Mouse (Mus musculus): ENCODE data around the gene Slbp. TPM values are rescaled to one million over a fixed set of nuclear protein-coding genes. Genes with fewer than 3 reads are reported as not detected.

Gene Slbp
- polyA plus RNA-seq, 1 experiment from 2014 or later: 265 TPM

GRCm38 (mm10) chr5:33688278-33689220 lies 36.2 kb upstream of the Slbp start:
- DNase-seq: no peak
- Histone ChIP-seq H3K36me3 (ENCODE audit: insufficient read depth) (no peaks in the 10 kb centered on the region), H3K27ac (ENCODE audit: low read depth) (peak overlapping the region; percentile 50; the same call in 1 of the 2 replicates), H3K9me3 (ENCODE audit: low read depth, low read length) (no peaks in the 10 kb centered on the region), H3K4me3 (ENCODE audit: low read depth, low read length) (no peak overlapping the region), H3K27me3 (ENCODE audit: insufficient read depth, low read length) (no peaks in the 10 kb centered on the region), H3K4me2 (no peak overlapping the region), H3K4me1 (ENCODE audit: insufficient read depth) (peaks cover 30% of the 10 kb centered on the region), H3K9ac (no peak overlapping the region)
- 59% methylated on average over 14 of the region's 14 CpGs for WGBS
- TF ChIP-seq CTCF (IDR thresholded peaks at IDR 0.05; ENCODE audit: low read depth): no peak
- ATAC-seq (ENCODE audit: insufficient read depth): no peak

DNA sequence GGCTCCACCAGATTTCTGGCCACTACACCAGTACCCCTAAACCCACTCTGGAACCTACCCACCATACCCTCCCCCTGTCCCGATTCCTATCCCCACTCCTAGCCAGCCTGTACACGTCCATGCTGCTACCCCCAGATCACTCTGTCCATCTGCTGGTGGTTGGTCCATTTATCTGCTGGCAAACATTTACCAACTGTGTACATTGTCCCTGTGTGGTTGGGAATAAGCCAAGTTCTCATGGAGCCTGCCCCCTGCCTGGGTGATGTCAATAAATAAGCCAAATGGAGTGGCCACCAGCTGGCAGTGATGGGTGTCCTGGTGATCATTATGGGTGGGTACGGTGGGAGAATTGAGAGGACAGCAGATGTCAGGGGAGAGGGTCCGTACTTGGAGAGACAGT lies 34.8 kb upstream of the Slbp start:
- Histone ChIP-seq H3K4me2 (no peak overlapping the region), H3K4me1 (ENCODE audit: insufficient read depth) (peaks cover 22% of the 10 kb centered on the region), H3K9ac (no peak overlapping the region), H3K9me3 (ENCODE audit: low read depth, low read length) (no peaks in the 10 kb centered on the region), H3K27ac (ENCODE audit: low read depth) (no peak overlapping the region), H3K27me3 (ENCODE audit: insufficient read depth, low read length) (no peaks in the 10 kb centered on the region), H3K4me3 (ENCODE audit: low read depth, low read length) (no peak overlapping the region), H3K36me3 (ENCODE audit: insufficient read depth) (no peaks in the 10 kb centered on the region)
- ATAC-seq (ENCODE audit: insufficient read depth): no peak
- WGBS: 65% methylated on average over 4 of the region's 4 CpGs
- no peak for TF ChIP-seq CTCF (IDR thresholded peaks at IDR 0.05; ENCODE audit: low read depth)
- no peak for DNase-seq

DNA sequence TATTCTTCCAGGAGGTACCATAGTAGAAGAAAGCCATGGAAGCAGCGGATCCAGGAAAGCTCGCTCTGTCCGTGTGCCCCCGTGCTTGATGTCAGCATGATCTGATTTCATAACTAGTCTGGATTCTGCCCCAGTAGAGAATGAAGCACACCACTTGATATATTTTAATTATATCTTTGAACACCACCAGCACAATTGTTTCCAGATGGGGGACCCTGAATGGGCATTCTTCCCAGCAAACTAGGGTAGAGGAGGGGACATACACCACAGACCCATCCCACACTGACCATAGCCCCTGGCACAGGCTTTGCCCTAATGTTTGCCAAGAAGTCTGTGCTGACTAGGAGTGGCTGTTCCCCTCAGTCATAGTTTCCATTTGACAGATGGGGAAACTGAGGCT lies 32.6 kb upstream of the Slbp start:
- WGBS: 82% methylated on average over 4 of the region's 4 CpGs
- no peaks in the 10 kb centered on the region for H3K36me3 ChIP-seq (ENCODE audit: insufficient read depth)
- peaks cover 15% of the 10 kb centered on the region for H3K4me1 ChIP-seq (ENCODE audit: insufficient read depth)
- no peak overlapping the region for H3K27ac ChIP-seq (ENCODE audit: low read depth)
- TF ChIP-seq CTCF (IDR thresholded peaks at IDR 0.05; ENCODE audit: low read depth): no peak
- no peaks in the 10 kb centered on the region for H3K9me3 ChIP-seq (ENCODE audit: low read depth, low read length)
- H3K27me3 ChIP-seq (ENCODE audit: insufficient read depth, low read length): no peaks in the 10 kb centered on the region
- H3K4me3 ChIP-seq (ENCODE audit: low read depth, low read length): no peak overlapping the region
- ATAC-seq (ENCODE audit: insufficient read depth) (no peak), DNase-seq (no peak)
- H3K9ac ChIP-seq: no peak overlapping the region
- no peak overlapping the region for H3K4me2 ChIP-seq

DNA sequence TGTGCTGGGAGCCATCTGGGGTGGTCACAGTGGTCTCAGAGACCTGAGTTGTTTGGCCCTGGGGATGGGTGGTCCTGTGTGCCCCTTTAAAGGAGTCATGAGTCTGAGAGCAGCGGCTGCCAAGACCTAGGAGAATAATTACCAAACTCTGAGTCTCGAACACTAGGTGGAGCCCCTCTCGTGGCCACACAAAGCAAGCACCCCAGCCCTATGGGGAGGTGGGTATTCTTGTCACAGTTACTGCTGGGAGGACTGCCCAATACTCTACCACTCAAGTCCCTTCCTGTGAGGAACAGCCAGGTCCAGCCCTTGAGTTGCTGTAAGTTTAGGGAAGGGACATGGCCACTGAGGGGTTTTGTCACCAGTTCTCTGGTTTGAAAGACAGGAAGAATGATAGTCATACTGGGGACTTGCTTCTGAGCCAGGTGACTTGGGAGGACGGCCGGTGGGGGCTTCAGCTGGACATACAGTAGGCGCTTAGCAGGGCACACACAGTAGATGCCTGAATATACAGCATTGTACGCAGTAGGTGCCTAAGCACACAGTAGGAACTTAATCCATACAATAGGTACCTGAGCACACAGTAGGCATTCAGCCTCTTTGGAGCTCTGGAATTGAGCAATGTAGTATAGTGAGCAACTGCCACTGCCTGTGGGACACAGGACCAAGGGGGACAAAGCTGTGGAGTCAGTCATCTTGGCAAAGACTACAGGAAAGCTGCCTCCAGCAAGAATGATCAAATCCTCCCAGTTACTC lies 31.7 kb upstream of the Slbp start:
- WGBS: 41% methylated on average over 7 of the region's 7 CpGs
- Histone ChIP-seq H3K27ac (ENCODE audit: low read depth) (no peak overlapping the region), H3K4me2 (no peak overlapping the region), H3K36me3 (ENCODE audit: insufficient read depth) (no peaks in the 10 kb centered on the region), H3K4me1 (ENCODE audit: insufficient read depth) (peaks cover 9% of the 10 kb centered on the region), H3K4me3 (ENCODE audit: low read depth, low read length) (no peak overlapping the region), H3K9ac (no peak overlapping the region), H3K9me3 (ENCODE audit: low read depth, low read length) (no peaks in the 10 kb centered on the region), H3K27me3 (ENCODE audit: insufficient read depth, low read length) (no peaks in the 10 kb centered on the region)
- ATAC-seq (ENCODE audit: insufficient read depth) (peak; percentile 64; the same call in 1 of the 2 replicates), DNase-seq (peak; percentile 87)
- peak; percentile 82 for TF ChIP-seq CTCF (IDR thresholded peaks at IDR 0.05; ENCODE audit: low read depth)

- H3K27ac ChIP-seq (ENCODE audit: low read depth): no peak overlapping the region
- DNase-seq (no peak), ATAC-seq (ENCODE audit: insufficient read depth) (no peak)
- no peaks in the 10 kb centered on the region for H3K27me3 ChIP-seq (ENCODE audit: insufficient read depth, low read length)
- H3K36me3 ChIP-seq (ENCODE audit: insufficient read depth): no peaks in the 10 kb centered on the region
- 85% methylated on average over 4 of the region's 4 CpGs for WGBS
- H3K9me3 ChIP-seq (ENCODE audit: low read depth, low read length): no peaks in the 10 kb centered on the region
- no peak overlapping the region for H3K4me3 ChIP-seq (ENCODE audit: low read depth, low read length)
- H3K4me2 ChIP-seq: no peak overlapping the region
- no peak overlapping the region for H3K9ac ChIP-seq
- H3K4me1 ChIP-seq (ENCODE audit: insufficient read depth): no peaks in the 10 kb centered on the region
- TF ChIP-seq CTCF (IDR thresholded peaks at IDR 0.05; ENCODE audit: low read depth): no peak
Observed at GRCm38 (mm10) chr5:33682963-33683362, 30.6 kb upstream of the Slbp start.

- WGBS: 73% methylated on average over 15 of the region's 15 CpGs
- no peak for TF ChIP-seq CTCF (IDR thresholded peaks at IDR 0.05; ENCODE audit: low read depth)
- H3K36me3 ChIP-seq (ENCODE audit: insufficient read depth): no peaks in the 10 kb centered on the region
- no peak overlapping the region for H3K4me3 ChIP-seq (ENCODE audit: low read depth, low read length)
- no peaks in the 10 kb centered on the region for H3K9me3 ChIP-seq (ENCODE audit: low read depth, low read length)
- DNase-seq (no peak), ATAC-seq (ENCODE audit: insufficient read depth) (no peak)
- H3K27ac ChIP-seq (ENCODE audit: low read depth): no peak overlapping the region
- no peak overlapping the region for H3K9ac ChIP-seq
- no peak overlapping the region for H3K4me2 ChIP-seq
- H3K4me1 ChIP-seq (ENCODE audit: insufficient read depth): no peaks in the 10 kb centered on the region
- no peaks in the 10 kb centered on the region for H3K27me3 ChIP-seq (ENCODE audit: insufficient read depth, low read length)
Observed at GRCm38 (mm10) chr5:33681611-33682388, 29.4 kb upstream of the Slbp start.
